Mouse (Mus musculus) spleen, embryonic (tissue): Measurements from ENCODE around the gene Atg4d.

Experiments used
- CTCF ChIA-PET: fragments of 350-600 bp; sonication (Branson Sonifier 250); formaldehyde crosslinking; loops from one replicate; lab custom pipeline; 2022; lab: Charles Lee

Gene Atg4d

DNA sequence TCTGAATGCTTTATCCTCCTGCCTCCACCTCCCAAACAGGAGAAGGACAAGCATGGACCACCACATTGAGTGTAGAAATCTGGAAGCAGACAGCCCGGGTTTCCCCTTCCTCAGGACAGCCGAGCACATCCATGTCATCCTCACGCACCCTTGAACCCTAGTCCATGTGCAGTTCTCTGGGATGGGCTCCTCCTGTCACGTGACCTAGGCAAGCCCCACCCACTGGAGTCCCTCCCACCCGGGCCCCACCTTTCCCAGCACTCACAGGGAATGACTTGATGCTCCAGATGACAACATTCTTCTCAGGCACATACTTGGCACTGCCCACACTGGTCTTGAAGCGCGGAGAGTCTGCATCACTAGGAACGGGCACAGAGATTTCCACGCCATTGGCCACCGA lies 33.9 kb downstream of the Atg4d start:
- CTCF ChIA-PET: interaction anchor here (0.6 kb wide), 1 partner anchor 228 kb away, joined by 3 read pairs; no protein-coding TSS in a partner anchor

DNA sequence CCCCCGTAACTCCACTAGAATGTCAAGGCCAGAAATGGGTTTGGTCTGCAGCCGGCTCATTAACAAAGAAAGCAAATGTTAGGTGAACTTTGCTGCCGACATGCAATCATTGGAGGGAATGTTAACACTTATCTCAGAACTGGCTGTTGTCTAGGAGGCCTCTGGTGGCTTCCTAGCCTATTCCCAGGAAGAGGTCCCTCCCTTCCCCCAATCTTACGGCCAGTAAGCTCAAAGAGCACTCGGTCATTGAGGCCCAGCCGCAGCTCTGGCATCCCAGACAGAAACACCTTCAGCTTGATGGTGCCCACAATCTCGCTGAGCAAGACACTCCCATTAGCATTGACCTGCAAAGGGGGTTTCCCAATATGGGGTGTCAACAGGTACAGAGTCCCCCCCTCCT lies 40.0 kb downstream of the Atg4d start:
- CTCF ChIA-PET: no interaction called here

DNA sequence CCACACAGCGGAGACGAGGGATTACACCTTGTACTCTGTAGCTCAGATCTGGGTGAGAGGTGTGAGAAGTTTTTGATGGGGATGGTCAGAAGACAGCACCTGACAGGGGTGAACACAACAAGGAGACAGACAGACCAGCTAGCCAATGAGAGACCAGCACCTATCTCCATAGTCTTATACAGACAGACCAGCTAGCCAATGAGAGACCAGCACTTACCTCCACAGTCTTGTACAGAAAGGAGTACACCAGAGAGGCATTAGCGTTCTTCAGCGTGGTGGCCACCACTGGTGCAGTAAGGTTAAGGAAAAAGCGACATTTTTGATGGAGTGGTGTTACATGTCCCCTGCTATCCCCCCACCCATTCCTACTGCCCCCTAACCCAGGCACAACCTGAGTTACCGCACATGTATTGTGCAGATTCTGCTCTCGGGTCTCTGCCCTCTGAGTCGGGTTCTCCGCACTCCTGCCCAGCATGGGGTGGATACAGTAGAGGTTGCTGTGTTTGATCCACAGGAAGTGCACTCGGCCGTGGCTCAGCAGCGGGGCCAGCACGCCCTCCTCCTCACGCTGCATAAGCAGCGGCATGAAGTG lies 44.2 kb downstream of the Atg4d start:
- CTCF ChIA-PET: interaction anchor here (1.5 kb wide), 1 partner anchor 49 kb away, joined by 4 read pairs; no protein-coding TSS in a partner anchor

DNA sequence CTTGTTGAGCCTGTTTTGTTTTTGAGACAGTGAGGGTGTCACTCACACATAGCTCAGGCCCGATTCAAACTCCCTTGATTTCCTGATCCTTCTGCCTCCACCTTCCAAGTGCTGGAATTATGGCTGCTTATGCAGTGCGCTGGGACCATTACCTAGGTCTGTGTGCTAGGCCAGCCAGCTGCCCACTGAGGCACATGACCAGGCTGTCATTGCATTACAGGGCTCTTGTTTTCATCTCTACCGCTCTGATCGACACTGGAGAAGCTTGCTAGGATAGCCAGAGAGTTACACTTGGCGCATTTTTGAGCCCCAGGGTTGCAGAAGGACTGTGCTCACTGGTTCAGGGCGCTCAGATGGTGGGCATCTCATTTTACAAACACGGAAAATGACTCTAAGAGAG lies 46.6 kb downstream of the Atg4d start:
- CTCF ChIA-PET: interaction anchor here (0.6 to 1.0 kb wide), 4 partner anchors 21 to 428 kb away, joined by 3 to 7 read pairs (median 4); no protein-coding TSS in a partner anchor

DNA sequence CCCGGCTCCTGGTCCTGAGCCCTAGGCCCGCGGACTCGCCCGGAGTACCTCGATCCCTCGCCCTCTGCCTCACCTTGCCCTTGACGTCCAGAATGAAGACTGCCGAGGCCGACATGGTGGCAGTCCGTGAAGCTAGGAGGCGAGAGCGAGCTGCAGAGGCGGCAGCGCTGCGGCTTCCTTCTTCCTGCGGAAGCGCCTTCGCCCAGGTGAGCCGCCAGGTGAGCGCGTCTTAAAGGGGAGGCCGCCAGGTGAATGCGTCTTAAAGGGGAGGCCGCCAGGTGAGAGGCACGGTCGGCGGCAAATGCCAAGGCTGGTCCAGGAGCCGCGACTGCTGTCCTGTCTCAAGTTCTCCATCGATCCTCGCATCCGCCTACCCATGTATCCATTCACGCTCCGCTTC lies 47.0 kb downstream of the Atg4d start, which contains the start of gene Ap1m2:
Gene Ap1m2 (minus strand): TSS at position 204 of the 400 bp plus-strand sequence.
- CTCF ChIA-PET: no interaction called here

DNA sequence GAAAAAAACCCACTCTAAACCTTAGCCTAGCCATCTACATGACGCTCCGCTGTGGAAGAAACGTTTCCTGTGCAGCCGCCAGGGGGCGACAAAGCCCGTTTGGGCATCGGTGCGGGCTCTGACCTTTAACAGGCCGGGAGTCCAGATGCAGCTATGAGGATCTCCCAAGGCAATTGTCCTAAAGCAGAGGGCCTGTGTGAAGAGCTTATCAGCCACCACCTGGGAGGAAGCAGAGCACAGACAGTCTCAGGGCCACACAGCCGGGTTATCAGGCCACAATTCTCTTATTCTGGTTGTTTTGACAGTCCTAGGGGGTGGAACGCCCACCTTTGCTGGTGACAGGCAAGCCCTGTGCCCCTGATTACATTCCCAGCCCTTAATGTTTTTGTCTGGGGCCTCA lies 48.3 kb downstream of the Atg4d start:
- CTCF ChIA-PET: interaction anchor here (0.6 to 2.4 kb wide), 7 partner anchors 10 to 109 kb away, joined by 3 to 22 read pairs (median 5); partner anchors contain the start of gene Keap1

DNA sequence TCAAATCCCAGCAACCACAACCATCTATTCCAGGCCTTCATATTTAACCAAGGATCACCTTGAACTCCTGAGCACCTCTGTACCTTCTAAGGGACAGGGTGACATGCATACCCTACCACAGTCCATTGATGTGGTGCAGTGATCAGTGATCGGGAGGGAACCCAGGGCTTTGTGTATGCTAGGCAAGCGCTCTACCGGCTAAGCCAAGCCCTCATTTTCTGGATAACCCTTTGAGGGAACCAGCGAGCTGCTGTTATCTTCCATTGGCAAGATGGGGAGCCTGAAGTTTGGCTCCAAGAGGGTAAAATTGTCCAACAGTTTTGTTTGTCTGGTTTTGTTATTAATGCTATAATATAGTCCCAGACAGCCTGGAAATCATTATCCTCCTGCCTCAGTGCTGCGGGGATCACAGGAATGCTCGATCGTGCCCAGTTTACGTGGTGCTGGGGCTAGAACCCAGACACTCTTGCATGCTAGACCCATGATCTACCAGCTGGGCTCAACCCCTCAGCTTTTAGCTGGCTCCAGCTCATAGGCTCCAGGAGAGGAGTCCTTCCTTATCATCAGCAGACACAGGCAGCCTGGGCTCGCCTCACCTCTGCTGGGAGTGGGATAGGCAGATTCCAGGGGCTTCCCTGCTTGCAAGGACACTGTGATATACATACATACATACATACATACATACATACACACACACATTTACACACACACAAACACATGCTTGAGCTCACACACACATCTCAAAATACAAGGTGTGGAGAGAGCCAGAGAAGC lies 49.5 kb downstream of the Atg4d start:
- CTCF ChIA-PET: interaction anchor here (0.6 to 2.4 kb wide), 7 partner anchors 9 to 188 kb away, joined by 3 to 10 read pairs (median 5); no protein-coding TSS in a partner anchor

DNA sequence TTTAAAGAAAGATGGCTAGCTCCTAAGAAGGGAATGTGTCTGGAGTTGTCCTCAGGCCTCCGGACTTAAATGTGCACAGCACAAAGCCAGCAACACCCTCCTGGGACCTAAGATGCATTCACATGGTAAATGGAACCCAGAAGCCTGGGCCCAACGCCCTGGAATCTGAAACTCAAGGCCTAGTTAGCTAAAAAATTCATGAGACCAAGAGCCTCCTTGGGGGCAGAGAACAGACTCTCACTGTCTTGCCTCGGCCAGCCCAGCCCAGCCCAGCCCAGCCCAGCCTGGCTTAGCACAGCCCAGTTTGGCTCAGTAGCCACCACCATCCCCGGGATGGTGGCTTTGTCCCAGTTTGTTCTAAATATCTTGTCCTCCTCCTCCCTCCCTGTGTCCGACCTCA lies 50.3 kb downstream of the Atg4d start:
- CTCF ChIA-PET: interaction anchor here (0.6 to 1.9 kb wide), 5 partner anchors 10 to 85 kb away, joined by 3 to 16 read pairs (median 4); no protein-coding TSS in a partner anchor

DNA sequence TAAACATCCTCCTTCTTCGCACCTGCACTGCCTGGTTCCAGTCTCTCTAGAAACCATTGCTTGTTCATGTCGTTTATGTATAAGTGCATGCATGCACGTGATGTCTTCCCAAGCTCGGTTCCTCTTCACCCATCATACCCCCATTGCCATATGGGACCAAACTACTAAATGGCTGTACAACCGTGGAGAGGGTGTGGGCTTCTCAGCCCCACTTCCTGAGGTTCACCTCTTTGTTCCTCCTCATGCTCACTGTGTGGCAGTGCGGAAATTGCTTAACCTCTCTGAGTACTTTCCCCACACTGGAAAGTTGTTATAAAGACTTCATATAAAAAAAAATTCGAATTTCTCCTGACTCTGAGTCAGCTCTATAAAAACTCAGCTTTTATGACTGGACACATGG lies 51.6 kb downstream of the Atg4d start:
- CTCF ChIA-PET: interaction anchor here (0.7 kb wide), 1 partner anchor 8 kb away, joined by 3 read pairs; no protein-coding TSS in a partner anchor

DNA sequence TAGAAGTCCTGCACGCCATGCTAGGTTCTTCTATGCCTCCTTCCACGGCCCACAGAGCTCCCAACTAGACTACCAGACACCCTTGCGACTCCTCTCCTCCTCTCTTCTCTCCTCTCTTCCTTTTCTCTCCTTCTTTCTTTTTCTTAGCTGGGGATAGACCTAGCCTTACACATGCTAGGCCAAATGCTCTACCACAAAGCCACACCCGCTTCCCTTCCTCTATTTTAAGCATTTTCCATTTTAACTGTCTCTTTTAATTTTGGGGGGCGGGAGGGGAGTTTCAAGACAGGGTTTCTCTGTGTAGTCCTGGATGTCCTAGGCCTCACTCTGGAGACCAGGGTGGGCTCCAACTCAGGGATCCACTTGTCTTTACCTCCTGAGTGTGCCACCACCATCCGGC lies 53.7 kb downstream of the Atg4d start:
- CTCF ChIA-PET: no interaction called here

DNA sequence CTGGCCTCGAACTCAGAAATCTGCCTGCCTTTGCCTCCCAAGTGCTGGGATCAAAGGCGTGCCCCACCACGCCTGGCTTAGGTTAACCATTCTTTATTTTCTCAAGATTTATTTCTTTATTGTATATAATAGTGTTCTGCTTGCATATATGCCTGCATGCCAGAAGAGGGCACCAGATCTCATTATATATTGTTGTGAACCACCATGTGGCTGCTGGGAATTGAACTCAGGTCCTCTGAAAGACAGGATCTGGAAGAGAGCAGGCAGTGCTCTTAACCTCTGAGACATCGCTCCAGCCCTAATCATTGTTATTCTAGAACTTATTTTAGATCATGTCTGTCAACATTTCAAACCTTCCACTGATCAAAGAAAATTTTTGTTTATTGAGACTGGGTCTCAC lies 54.4 kb downstream of the Atg4d start:
- CTCF ChIA-PET: no interaction called here

DNA sequence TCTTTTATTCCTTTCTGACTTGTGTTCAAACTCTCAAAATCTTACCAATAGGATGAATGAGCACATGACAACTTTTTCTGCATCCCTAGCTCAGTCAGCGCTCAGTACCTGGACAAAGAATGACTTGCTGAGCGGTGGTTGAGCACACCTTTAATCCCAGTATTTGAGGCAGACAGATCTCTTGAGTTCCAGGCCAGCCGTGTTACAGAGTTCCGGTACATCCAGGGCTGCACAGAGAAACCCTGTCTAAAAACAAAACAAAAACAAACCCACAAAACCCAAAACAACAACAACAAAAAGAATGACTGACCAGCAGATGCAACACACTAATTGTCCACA lies 55.2 kb downstream of the Atg4d start:
- CTCF ChIA-PET: no interaction called here

DNA sequence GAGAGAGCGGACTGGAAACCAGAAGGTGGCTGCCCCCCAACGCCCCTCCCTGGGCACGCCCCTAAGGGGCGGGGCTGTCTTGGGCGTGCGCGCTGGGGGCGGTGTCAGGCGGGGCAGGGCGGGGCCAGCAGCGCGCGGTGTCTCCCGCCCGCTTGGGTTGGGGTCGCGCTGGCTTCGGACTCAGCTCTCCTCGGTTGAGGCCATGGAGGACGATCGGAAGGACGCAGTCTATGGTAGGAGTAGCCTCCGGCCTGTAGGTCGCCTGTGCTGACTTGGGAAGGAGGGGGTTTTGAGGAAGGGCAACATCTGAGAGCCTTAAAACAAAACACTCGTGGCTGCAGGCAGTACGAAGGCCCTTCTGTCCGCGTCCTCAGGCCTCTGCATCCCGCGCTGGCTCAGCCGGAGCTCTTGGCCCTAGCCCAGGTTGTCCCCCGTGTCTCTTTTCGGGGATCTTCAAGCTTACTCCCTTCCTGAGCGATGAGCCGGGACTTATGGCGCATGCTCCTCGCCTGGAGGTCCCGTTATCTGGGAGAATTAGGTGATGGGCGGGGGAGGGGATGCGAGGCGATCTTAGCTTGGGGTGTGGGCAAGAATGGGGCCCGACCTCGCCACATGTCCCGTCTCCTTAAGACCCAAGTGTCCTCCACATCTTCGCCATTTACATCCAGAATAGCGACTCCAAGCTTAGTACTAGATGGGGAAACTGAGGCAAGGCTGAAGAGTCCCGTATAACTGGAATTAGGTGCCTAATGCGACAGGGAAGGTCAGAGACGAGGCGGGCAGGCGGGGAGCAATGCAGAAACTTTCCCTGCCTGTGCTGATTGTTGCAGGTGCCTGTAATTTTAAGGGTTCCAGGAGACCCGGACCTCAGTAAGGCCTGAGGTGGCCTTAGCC lies 55.8 kb downstream of the Atg4d start, which contains the start of gene Slc44a2:
Gene Slc44a2 (plus strand): TSS at position 80 of the 894 bp plus-strand sequence.
- CTCF ChIA-PET: interaction anchor here (1.0 kb wide), 1 partner anchor 12 kb away, joined by 4 read pairs; no protein-coding TSS in a partner anchor

DNA sequence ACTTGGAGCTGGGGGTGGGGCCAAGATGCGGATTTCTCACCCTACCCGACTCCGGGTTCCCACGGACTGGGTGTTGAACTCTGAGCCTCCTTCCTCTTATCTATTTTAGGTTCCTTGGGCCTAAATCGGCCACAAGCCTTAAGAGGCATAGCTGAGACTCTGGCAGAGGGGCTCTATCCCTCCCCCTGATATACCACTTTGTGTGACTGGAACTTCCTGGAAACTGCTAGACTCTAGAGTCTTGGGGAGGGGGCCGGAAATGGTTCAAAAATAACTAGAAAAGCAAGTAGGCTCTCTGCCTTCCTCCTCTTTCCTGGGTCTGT lies 56.4 kb downstream of the Atg4d start:
- CTCF ChIA-PET: interaction anchor here (1.0 kb wide), 1 partner anchor 11 kb away, joined by 4 read pairs; no protein-coding TSS in a partner anchor

DNA sequence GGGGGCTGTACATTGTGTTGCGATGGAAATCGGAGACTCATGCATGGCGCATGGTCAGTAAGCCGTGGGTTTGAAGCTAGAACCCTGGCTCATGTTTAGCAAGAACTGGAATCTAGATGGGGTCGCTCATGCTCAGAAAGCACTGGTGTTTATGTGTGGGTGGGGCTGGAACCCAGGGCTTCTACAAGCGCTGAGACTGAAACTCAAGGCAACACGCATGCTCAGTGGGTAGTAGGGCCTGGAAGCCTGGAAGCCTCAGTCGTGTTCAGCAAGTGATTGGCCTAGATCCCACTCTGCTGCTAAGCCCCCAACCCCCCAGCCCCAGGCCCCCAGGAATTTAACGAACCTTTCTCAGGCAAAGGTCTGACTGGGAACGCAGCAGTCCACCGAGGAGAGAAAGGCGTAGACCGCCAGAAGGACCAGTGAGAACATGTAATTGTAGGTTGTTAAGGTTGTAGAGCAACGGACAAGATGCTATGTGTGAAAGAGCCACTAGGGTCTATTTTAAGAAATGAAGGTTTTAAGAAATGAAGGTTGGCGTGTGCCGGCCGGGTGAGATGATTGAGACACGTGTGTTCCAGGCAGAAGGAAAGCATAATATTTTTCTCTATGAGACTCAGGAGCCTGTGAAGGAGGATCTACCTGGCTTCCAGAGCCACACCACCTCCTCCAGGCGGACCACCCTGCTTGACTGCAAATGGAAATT lies 57.3 kb downstream of the Atg4d start:
- CTCF ChIA-PET: no interaction called here

DNA sequence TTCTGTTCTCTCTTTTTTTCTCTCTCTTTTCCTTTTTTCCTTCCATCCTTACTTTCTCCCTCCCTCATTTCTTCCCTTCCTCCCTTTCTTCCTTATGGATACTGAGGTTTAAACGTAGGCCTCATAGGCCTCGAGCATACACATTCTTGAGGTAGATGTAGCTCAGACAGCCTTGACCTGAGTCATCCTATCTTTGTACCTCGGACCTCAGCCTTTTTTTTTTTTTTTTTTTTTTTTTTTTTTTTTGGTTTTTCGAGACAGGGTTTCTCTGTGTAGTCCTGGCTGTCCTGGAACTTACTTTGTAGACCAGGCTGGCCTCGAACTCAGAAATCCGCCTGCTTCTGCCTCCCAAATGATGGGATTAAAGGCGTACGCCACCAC lies 57.8 kb downstream of the Atg4d start:
- CTCF ChIA-PET: interaction anchor here (0.9 kb wide), 1 partner anchor 9 kb away, joined by 7 read pairs; no protein-coding TSS in a partner anchor

DNA sequence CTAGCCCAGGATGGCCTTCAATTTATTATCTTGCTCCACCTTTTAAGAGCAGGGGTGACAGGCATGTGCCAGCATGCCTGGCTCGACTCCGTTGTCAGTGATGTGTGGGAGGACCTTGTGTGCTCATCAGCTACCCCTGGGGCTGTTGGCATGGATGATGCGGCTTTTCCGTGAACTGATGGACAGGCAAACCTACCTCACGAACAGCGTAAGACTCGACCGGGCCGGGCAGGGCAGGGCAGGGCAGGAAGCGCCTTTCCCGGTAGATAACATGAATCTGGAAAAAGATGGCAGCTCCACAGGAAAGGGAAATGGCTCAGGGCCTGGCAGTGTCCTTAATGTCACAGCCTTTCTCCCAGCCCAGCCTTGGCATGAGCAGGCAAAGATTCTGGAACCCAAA lies 59.2 kb downstream of the Atg4d start:
- CTCF ChIA-PET: interaction anchor here (1.1 kb wide), 1 partner anchor 13 kb away, joined by 3 read pairs; no protein-coding TSS in a partner anchor
